Mouse (Mus musculus) ES-E14 (cell line): ENCODE measurements around the gene Letm1. TPM values are rescaled to one million over a fixed set of nuclear protein-coding genes. Genes with fewer than 3 reads are reported as not detected.

Source experiments
- DNase-seq: peaks from one replicate; pipeline ENCODE4 v3.0.0-alpha.2; 2013; ENCODE audit warnings: low read depth, low spot score
- H3K27ac ChIP-seq: 2 replicates; pipeline ENCODE4 v1.5.1; 2012; ENCODE audit warnings: low read depth, mild to moderate bottlenecking, low read length, moderate library complexity, mixed read lengths; ENCODE audit not compliant: poor library complexity, insufficient read depth, severe bottlenecking
- H3K36me3 ChIP-seq: 2 replicates; pipeline ENCODE4 v1.6.1; 2012; ENCODE audit warnings: mild to moderate bottlenecking, low read length, moderate library complexity, mixed read lengths; ENCODE audit not compliant: control insufficient read depth, poor library complexity, insufficient read depth, severe bottlenecking
- H3K4me1 ChIP-seq, 2 experiments: fragments of 150-350 bp in 1 of 2; sonication (generic) in 1 of 2; 2 replicates each; pipeline ENCODE4 v1.6.1; 2012; ENCODE audit warnings: low read length in 2 of 2, mild to moderate bottlenecking in 1 of 2, mixed read lengths in 1 of 2; ENCODE audit not compliant: control insufficient read depth in 2 of 2, insufficient read depth in 2 of 2, poor library complexity in 1 of 2
- H3K4me3 ChIP-seq, 2 experiments: fragments of 150-350 bp in 1 of 2; sonication (generic) in 1 of 2; 2 replicates each; pipeline ENCODE4 v1.5.1; 2012; ENCODE audit warnings: low read length in 2 of 2, low read depth in 1 of 2, mild to moderate bottlenecking in 1 of 2, mixed read lengths in 1 of 2; ENCODE audit not compliant: insufficient read depth in 1 of 2, poor library complexity in 1 of 2, severe bottlenecking in 1 of 2
- H3K9ac ChIP-seq: 2 replicates; pipeline ENCODE4 v1.6.1; 2012; ENCODE audit warnings: low read depth, mild to moderate bottlenecking, low read length, mixed read lengths; ENCODE audit not compliant: poor library complexity, insufficient read depth, severe bottlenecking
- H3K9me3 ChIP-seq: fragments of 150-350 bp; sonication (generic); 2 replicates; pipeline ENCODE4 v1.6.1; 2012; ENCODE audit warnings: low read depth, mild to moderate bottlenecking, low read length; ENCODE audit not compliant: control insufficient read depth, insufficient read depth
- CHD2 ChIP-seq: IDR thresholded peaks from 2 replicates; pipeline ENCODE4 v1.6.1; 2014; ENCODE audit warnings: mild to moderate bottlenecking, low read depth, low read length, inconsistent platforms
- HCFC1 ChIP-seq: IDR thresholded peaks from 2 replicates; pipeline ENCODE4 v1.6.1; 2012; ENCODE audit warnings: low read length, inconsistent platforms, borderline replicate concordance; ENCODE audit not compliant: insufficient read depth
- MAFK ChIP-seq: IDR thresholded peaks from 2 replicates; pipeline ENCODE4 v1.6.1; 2014; ENCODE audit warnings: mild to moderate bottlenecking, low read depth, low read length, inconsistent platforms; ENCODE audit not compliant: insufficient read depth
- ZC3H11A ChIP-seq: IDR thresholded peaks from 2 replicates; pipeline ENCODE4 v1.6.1; 2012; ENCODE audit warnings: low read depth, mild to moderate bottlenecking, inconsistent platforms, low read length, borderline replicate concordance
- ZNF384 ChIP-seq: IDR thresholded peaks from 2 replicates; pipeline ENCODE4 v1.6.1; 2012; ENCODE audit warnings: low read depth, low read length, inconsistent platforms
- in situ Hi-C, 2 experiments: fragments of 600-800 bp; cut with MboI; formaldehyde crosslinking; loops; one replicate each; pipeline ENCODE4 v1.15.1; 2025; ENCODE audit warnings: low sequenced_read_pairs in 2 of 2, inconsistent platforms in 1 of 2; ENCODE audit not compliant: unreplicated experiment in 2 of 2
- total RNA-seq: library from RNA; depleted of rRNA; stranded (reverse); fragments of 300-350 nt; gene quantifications from 2 replicates; pipeline ENCODE4 v1.2.3, GENCODE M21; 2012

The Letm1 gene
- total RNA-seq, 1 experiment, result 36.5 TPM

DNA sequence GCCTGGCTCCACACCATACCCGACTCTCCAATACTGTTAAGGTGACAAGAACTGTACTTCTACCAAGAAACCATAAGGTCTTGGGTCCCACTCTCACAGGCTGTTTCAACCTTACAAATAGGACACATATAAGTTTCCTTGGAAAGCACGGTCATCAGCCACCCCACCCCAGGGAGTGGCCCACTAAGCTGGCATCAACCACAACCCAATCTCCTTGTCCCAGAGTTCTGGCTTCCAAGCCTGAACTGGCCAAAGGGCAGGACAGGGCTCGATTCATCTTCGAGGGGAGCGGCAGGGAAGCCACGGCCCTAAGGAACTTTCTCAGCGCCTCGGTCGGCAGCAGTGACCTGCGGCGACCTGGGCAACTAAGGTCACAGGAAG lies 663 bp downstream of the Letm1 start:
- H3K9me3 ChIP-seq, result no peaks in the 10 kb centered on the region
- H3K36me3 ChIP-seq, result peaks cover 5% of the 10 kb centered on the region; the same call in 1 of the 2 replicates
- no peak for DNase-seq
- in situ Hi-C loops, result no loop called here
- H3K4me3 ChIP-seq, result peak overlapping the region; percentile 88 to 98
- no peak for TF ChIP-seq ZNF384
- no peak for TF ChIP-seq CHD2
- TF ChIP-seq ZC3H11A, result no peak
- no peak for TF ChIP-seq HCFC1
- TF ChIP-seq MAFK, result no peak
- no peak overlapping the region for H3K27ac ChIP-seq
- peak overlapping the region; percentile 91 for H3K9ac ChIP-seq
- H3K4me1 ChIP-seq, result peaks cover 0 to 2% of the 10 kb centered on the region in 2 experiments; a peak in 1 of 4 replicates

- in situ Hi-C loops, result no loop called here
- no peak overlapping the region for H3K27ac ChIP-seq
- no peak overlapping the region for H3K4me3 ChIP-seq
- DNase-seq, result no peak
- H3K9me3 ChIP-seq, result no peaks in the 10 kb centered on the region
- H3K36me3 ChIP-seq, result peaks cover 10% of the 10 kb centered on the region; the same call in 1 of the 2 replicates
- no peak for TF ChIP-seq ZC3H11A
- TF ChIP-seq HCFC1, result no peak
- H3K4me1 ChIP-seq, result peaks cover 0 to 2% of the 10 kb centered on the region in 2 experiments; a peak in 1 of 4 replicates
- H3K9ac ChIP-seq, result no peak overlapping the region
Observed at GRCm38 (mm10) chr5:33777195-33777594, 5.4 kb downstream of the Letm1 start.

DNA sequence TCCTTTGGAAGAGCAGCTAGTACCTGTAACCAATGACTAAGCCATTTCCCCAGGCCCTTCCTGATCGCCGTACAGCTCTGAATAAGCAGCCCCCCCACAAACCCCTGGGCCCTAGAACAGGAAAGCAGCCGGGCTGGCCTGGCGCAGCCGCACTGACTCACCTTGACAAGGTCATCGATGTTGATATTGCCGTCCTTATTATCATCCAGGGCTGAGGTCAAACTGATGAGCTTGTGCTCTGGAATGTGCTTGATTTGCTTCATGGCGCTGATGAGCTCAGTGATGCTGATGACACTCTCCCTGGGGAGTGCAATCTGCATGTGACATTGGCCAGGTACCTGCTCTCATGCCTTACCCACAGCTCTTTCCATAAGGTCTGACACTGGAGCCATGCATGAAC lies 39.1 kb downstream of the Letm1 start:
- no peak for TF ChIP-seq ZC3H11A
- TF ChIP-seq CHD2, result no peak
- no peak for TF ChIP-seq ZNF384
- TF ChIP-seq MAFK, result no peak
- TF ChIP-seq HCFC1, result no peak
- H3K4me1 ChIP-seq, result no peaks in the 10 kb centered on the region
- H3K4me3 ChIP-seq, result no peak overlapping the region
- in situ Hi-C loops, result no loop called here
- H3K27ac ChIP-seq, result no peak overlapping the region
- no peak for DNase-seq
- no peak overlapping the region for H3K9ac ChIP-seq
- peaks cover 34% of the 10 kb centered on the region for H3K36me3 ChIP-seq
- H3K9me3 ChIP-seq, result no peaks in the 10 kb centered on the region

- Histone ChIP-seq H3K4me3 (no peak overlapping the region), H3K27ac (no peak overlapping the region), H3K9ac (no peak overlapping the region), H3K36me3 (peaks cover 21% of the 10 kb centered on the region), H3K9me3 (no peaks in the 10 kb centered on the region), H3K4me1 (no peaks in the 10 kb centered on the region)
- TF ChIP-seq ZC3H11A (no peak), MAFK (no peak), ZNF384 (no peak), CHD2 (no peak), HCFC1 (no peak)
- no peak for DNase-seq
- in situ Hi-C loops, result no loop called here
Observed at GRCm38 (mm10) chr5:33740548-33740947, 42.1 kb downstream of the Letm1 start.

DNA sequence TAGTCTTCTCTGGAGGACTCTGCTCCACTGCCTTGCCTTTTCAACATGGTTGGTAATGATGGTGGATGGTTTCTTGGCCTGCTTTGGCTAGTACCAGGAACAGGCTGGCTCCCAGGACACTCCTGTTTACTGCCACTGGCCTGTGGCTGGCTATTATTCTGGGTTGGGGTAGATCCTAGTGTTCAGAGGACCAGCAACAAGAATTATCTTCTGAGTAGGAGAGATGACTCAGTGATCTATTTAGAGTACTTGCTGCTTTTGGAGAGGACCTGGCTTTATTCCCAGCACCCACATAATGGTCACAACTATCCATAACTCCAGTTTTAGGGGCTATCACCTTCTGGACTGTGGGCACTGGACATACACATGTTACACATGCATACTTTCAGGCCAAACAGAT lies 44.3 kb downstream of the Letm1 start:
- TF ChIP-seq MAFK (no peak), HCFC1 (no peak), ZNF384 (no peak), CHD2 (no peak), ZC3H11A (no peak)
- no peak overlapping the region for H3K27ac ChIP-seq
- no peak for DNase-seq
- H3K36me3 ChIP-seq, result peaks cover 4% of the 10 kb centered on the region
- H3K4me3 ChIP-seq, result no peak overlapping the region
- in situ Hi-C loops, result no loop called here
- no peak overlapping the region for H3K9ac ChIP-seq
- H3K4me1 ChIP-seq, result no peaks in the 10 kb centered on the region
- H3K9me3 ChIP-seq, result no peaks in the 10 kb centered on the region
